Mouse (Mus musculus) layer of hippocampus, postnatal 25 days (tissue): ENCODE results near the gene B4galnt3. TPM values are rescaled to one million over a fixed set of nuclear protein-coding genes. Genes with fewer than 3 reads are reported as not detected.

Experiments
- DNase-seq, 2 experiments: peaks; one replicate each; pipeline ENCODE4 v3.0.0; 2022; ENCODE audit warnings: mixed read lengths in 2 of 2, low spot score in 1 of 2; ENCODE audit errors: extremely low spot score in 1 of 2
- total RNA-seq, 2 experiments: library from RNA; stranded (reverse); gene quantifications; 2 replicates each; pipeline ENCODE4 v1.2.3; 2021

The B4galnt3 gene
- total RNA-seq, 2 experiments from 2014 or later, result 0.49 to 0.61 TPM

DNA sequence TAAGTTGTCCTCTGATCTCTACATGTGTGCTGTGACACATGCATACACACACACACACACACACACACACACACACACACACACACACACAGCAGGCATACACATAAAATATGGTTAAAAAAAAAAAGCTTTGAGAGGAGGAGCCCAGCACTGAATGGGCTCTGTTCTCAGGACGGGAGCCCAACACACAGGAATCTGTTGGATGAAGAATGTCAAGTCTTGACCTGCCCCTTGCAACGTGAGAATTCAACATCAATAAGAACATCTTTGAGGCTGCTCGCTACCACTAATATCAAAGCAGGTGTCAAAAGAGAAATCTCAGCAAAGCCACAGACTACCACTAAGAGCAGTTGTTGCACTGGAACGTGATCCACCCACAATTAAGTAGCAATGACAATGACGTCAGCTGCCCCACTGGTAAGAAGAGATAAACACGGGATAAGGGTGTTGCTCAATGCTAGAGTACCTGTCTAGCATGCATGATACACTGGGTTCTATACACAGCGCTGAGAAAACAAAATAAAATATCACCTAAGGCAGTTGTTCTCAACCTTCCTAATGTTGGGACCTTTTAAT is 17.4 kb downstream of the B4galnt3 start:
- DNase-seq, result no peak

DNA sequence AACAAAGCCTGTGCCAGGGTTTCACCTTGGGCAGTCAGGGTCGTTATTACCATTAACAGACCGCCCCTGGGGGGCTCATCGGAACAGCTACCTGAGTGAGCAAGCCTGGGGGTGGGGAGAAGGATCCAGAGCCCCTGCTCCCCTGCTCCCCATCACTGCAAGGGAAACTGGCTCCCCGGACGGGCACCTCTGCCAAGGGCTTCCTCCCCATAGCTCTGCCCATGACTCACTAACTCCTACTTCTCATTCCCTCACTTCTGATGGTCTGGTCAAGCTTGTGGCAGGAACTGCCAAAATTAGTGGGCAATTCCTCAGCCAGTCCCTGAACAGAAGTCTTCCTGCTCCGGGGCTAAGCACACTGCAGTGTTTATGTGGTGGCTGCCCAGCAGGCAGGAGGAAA is 19.1 kb downstream of the B4galnt3 start:
- DNase-seq, result no peak

DNA sequence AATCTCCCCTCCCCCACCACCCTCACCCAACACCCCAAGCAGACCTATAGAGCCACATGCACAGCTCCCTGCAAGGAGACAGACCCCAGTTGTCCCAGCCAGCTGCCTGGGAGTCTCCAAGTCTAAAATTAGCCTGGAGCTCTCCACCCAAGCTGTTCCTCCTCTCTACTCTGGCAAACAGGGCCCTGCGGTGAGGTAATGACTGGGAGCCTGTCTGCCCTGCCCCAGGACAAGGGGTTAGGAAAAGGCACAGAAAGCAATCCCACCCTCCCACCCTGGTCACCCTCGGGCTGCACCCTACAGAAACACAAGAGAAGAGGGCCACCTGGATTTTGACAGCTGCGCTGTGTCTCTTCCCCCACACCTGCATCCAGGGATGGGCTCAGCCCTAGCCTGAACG is 19.5 kb downstream of the B4galnt3 start:
- DNase-seq, result peak in 1 of 2 experiments; percentile 10

DNA sequence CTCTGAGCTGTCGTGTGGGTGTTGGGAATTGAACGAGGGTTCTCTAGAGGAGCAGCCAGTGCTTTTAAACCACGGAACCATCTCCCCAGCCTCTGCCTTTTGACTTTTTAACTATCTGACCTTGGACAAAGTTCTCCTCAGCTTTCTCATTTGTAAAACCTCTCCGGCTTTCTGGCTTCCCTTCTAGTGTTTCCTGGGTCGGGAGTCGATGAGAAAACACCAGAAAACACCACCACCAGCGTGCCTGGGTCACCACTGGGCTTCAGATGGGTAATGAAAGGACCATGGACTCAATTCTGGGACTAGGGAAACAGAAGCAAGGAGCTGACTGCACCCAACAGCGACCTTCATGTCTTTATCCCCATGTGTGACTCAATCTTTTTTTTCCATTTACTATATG is 20.2 kb downstream of the B4galnt3 start:
- no peak for DNase-seq

DNA sequence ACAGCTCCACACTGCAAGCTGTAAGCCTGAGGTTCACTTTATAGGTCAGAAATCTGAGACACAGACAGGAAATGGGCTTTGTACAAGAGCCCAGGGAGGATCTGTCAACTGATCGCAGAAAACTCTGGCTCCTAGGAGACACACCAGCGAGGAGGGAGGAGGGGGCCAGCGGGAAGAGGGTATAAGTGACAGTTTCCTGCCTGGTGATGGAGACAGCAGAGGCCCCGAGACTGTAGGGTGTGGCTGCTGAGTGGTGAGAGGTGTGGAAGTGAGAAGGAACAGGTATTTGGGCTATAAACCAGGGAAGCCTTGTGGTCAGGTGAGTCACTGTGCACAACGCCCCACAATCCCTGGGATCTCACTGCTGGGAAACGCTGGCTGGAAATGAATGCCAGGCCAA is 30.2 kb downstream of the B4galnt3 start:
- DNase-seq, result no peak

DNA sequence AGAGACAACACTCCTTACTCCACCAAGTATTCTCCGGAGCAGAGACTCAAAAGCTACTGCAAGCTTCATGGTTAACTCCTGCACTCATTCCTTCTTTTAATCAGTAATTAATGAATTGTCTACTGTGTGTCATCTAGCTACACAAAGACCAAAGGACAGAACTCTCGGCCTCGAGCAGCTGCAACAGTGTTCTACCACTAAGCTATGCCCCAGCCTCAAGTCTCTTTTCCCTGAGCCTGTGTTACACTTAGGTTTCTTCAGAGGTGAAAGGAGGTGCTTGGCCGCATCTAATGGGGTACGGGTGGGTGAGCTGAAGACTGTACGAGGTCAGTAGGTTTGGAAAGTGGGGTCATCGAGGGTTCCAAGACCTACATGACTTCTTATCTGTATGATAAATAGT is 30.8 kb downstream of the B4galnt3 start:
- no peak for DNase-seq

DNA sequence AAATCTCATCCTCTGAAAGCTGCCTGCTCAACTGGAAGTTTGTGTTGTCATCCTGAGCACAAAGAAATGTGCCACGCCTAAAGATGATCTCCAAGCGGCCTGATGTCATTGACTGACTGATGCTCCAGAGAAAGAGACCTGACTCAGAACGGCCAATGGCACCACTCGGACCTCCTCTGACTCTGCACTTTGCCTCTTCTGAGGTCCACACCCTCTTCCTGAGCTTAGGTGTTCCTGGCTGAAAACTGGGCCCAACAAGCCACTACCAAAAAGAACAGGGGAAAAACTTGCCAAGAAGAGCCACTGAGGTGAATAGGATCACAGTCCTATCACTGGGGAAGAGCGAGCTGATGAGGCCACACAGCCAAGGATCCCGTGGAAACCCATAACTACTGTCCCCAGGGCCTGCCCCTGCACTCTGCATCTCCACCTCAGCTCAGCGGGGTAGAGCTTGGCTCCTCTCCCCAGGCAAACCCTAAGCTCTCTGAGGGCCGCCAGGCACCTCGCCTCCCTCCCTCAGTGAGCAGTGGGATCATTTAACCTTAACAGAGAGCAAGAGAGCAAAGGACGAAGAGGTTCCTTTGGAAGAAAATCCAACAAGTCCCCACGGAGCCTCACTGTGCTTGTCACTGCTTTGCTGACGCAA is 31.4 kb downstream of the B4galnt3 start:
- no peak for DNase-seq

DNA sequence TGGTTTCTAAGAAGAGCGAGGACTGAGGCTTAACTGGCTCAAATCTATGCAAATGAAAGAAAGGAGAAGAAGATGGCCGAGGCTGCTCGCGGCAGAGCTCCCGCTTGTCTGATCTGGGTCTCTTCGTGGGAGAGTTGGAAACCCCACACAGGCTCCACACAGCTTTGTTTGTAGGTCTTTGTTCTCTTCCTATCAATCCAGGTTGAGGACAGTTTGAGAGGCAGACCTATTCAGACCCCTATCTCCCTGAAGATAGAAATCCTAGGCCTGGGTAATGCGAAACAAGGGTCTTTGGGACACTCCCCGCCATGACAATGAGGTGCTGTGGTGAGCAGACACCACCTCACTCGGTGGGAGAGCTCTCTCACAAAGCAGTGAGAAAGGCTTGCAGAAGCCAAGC is 34.9 kb downstream of the B4galnt3 start:
- no peak for DNase-seq

DNA sequence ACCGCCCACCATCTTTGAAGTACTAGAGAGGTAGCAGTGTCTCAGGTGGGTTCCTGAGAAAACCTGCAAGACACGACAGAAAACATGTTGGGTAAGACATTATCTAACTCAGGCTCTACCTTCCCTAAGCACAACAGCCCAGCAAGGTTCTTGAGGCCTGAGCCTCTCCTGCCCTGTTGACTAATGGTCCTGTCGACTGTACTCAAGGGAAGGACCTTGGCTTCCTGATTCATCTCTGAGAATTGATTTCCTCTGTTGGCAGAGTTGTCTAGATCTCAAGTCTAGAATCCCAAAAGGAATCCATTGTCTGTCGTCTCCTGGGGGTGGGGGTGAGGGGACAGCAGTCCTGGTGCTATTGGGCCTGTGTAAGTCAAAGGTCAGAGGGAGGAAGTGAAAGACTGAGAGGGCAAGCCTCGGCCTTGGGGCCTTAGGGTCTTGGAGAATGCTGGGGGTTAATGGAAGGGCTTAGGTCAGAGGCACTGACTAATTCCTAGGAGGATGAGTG is 37.9 kb downstream of the B4galnt3 start:
- no peak for DNase-seq

DNA sequence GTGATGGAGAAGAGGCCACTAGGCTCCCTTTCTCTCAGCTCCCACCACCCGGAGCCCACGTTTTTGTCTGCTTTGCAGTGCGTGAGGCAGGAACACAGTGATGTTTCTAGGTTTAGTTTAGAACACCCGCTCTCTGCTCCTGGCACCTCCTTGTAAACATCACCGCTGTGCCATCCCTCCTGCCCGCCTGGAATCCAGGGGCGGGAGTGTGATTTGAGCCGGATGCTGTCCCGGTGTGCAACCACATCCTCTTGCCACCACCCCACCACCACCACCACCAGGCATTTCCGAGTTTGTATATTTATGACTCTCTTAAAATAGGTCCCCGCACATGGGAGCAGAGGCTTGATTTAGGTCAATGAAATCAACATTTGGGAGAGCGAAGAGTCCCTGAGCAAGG is 38.7 kb downstream of the B4galnt3 start:
- no peak for DNase-seq

DNA sequence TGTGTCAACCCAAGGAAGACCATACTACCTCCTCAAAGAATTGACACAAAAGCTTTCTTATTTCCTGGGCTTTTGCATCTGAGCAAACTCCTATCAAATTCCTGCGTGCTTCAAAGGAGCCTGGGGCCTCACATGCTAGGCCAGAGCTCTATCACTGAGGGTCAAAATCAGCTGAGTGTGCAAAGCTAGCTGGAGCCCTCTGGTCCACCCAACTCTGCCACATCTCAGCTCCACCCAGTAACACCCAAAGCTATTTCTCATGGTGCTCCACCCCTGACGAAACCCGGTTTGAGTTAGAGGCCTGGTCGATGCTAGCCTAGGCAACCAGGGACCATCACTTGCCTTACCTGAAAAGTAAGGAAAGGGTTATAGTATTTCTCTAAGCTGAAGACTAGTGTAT is 39.2 kb downstream of the B4galnt3 start:
- no peak for DNase-seq

DNA sequence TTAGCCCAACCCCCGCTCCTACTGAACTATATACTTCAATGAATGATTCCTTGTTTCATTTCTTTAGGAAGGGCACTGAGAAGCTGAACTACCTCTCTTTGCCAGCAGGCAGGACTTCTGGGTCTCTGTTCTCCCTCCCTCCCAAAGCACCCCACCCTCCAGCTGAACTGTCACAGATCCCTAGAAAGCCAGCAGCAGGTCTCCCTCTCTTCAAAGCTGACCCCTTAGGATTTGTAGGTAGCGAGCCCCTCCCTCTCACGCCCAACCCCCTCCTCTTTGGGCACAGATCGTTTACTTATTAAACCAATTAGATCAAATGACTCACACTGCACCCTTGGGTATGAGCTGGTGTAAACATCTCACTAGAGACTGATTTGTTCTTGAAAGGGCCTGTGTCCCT is 39.7 kb downstream of the B4galnt3 start:
- DNase-seq, result no peak

DNA sequence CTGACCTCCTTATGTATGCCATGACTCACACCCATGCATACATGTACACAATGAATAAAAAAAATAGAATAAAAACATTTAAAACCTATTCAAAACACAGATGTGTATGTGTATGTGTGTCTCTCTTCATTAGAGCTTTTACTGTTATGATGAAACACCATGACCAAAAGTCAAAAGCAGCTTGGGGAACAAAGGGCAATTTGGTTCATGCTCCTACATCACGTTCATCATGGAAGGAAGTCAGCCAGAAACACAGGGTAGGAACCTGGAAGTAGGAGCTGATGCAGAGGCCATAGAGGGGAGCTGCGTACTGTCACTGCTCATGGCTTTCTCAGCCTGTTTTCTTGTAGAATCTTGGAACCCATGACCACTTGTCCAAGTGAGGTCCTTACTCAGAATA is 41.6 kb downstream of the B4galnt3 start:
- DNase-seq, result no peak

DNA sequence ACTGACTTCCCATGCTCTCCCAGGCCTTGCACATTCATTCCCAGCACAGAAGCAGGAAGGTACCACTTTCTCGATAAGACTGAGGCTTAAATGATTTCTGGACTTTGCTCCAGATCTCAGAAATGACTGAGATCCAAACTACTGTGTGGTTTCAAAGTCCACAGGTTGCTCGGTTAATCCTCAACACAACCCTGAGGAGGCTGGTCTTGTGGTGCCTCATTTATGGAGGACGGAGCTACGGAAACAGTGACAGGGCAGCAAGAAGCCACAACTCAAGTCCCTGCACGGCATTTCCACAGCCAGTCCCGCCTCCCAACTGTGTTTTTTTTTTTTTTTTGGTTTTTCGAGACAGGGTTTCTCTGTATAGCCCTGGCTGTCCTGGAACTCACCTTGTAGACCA is 43.3 kb downstream of the B4galnt3 start:
- no peak for DNase-seq

DNA sequence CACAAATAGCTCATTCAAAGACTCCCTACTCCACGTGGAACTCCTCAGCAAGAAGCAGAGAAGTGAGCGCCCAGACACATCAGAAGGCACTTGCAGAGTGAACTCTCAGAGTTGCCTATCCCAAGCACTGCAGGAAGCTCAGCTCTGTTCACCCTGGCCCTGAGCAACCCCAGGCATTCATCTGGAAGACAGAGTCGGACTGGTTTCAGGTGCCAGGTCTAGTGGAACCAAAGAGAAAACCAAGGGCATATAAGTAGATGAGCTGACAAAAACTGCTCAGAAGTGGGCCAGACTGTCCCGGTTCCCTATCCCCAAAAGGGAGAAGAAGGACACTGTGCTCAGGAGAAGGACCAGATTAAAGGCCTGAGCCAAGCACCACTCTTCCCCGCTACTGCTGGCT is 44.5 kb downstream of the B4galnt3 start:
- no peak for DNase-seq

DNA sequence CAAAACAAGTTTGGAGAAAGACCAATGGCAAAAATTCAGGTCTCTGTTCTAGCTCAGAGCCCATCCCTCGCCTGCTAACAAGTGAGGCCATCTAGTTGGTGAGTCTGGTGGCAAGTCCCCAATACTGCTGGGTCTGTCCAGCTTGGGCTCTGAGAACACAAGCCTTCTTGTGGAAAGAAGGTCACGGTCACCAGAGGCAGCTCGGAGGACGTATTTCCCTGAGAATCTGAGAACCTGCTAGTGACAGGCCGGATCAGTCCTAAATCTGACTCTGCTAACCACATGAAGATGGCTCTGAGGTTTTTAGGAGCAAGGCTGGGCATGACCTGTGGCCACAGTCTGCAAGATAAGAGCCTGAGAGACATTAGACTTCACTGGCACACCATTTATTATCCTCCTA is 47.7 kb downstream of the B4galnt3 start:
- no peak for DNase-seq

DNA sequence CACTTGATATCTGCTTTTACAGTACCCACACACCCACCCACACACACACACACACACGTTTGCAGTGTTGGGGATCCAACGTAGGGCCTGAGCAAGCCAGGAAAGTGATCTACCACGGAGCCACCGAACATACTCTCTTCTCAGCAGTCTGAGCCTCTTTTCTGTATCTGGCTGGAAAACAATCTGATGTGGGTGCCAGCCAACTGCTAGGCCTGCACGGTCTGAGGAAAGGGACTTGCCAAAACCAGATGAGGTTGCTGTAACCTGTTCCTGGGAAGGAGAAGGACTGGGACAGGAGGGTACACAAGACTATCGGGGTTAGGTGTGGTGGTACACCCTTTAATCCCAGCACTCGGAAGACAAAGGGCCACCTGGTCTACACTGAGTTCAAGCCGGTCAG is 51.1 kb downstream of the B4galnt3 start:
- no peak for DNase-seq

DNA sequence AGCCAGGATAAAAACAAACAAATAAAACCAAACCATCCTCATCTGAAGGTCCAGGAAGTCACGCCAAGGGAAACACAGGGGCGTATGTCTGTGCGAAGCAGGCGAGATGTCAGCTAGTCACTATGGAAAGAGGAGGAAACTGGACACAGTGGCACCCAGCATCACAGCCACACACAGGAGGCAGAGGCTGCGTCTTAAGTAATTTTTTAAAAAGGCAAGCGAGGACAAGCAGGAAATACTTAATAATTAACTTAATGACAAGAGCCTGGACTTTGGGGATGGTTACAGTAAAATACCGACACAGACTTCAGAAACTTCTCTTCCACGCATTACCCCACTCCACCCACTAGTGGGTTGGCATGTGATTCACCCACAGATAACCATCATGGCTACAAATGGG is 51.8 kb downstream of the B4galnt3 start:
- DNase-seq, result no peak

DNA sequence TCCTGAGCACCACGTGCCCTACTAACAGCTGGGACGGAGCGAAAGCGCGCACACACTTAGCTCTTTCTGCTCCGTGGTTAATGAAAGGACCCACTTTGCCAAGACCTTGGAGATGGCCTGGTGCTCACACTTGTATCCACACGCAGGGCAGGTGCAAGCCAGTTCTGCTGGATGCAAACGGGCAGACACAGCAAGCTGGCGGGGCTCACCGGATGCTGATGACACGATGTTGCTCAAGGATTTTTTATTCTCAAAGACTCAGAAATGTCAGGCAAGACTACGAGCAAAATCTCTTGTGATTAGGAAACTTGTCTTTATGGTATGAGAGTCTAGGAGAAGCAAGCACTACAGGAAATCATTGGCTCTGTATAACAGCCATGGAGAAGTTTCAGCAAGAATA is 52.9 kb downstream of the B4galnt3 start:
- DNase-seq, result no peak

DNA sequence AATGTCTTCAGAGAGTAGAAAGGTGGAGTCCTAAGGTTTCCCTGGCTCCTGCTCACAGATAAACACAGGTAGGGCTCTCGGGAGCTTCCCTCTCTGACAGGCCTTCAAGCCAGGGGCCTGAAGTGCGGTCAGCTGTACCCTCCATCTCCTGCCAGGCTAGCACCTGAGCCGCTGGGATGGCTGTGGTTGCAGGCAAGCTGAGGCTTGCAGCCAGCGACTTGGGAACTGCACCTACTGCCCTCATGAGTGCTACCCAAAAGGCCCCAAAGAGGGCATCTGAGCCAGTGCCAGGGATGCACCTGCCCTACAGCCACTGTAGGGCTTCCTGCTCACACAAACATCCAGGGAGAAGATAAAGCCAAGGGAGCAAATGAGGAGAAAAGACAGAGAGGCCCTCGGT is 53.9 kb downstream of the B4galnt3 start:
- no peak for DNase-seq

DNA sequence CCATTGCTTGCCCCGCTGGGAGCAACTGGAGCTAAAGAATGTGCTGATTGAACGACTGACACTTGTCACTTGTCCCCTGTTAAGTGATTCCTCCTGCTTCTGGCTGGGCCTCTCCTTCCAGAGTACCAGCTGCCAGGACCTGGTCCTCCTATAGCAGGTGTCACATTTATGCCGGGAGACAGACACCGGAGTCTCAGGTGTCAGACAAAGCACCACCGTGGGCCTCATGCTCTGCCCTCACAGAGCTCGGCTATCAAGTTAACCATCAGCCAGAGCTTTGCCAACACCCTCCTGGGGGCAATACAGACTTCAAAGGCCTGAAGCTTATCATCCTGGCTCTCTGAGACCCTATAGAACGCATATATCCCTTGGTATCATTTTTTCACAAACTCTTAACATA is 58.5 kb downstream of the B4galnt3 start:
- no peak for DNase-seq

DNA sequence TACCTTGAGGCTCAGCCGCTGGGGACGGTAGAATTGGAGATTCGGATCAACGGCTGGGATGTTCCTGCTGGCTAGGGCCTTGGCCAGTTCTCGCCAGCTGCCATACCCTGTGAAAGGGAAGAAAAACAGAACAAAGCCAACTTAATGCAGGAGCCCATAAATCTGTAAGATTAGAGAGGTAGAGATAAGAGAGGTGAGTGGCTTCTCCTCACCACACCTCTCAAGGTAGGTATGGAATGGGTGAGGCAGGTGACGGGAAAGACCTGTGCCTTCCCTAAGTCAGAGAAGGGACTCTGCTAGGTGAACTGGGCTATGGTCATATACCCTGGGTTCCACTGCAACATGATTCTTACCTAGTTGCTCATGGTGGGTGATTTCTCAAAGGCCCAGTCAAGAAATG is 61.5 kb downstream of the B4galnt3 start:
- no peak for DNase-seq

DNA sequence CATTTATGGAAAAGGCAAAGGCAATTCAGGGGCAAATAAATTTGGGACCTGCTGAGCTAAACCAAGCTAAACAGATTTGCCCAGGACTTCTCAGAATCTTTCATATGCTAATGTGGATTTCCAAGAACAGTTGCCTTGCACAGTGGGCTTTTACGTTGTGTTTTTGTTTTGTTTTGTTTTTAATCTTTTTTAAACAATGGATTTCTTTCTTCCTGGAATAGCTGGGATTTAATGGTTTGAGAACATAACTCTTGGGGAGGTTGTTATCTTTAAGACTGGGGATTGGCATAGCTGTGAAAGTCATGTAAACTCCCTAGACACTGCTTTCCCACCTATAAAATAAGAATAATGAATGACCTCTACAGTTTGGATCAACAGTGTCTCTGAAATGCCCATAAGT is 63.9 kb downstream of the B4galnt3 start:
- no peak for DNase-seq
